Mouse (Mus musculus): ENCODE data around the gene Ahnak. TPM values are rescaled to one million over a fixed set of nuclear protein-coding genes. Genes with fewer than 3 reads are reported as not detected.

The Ahnak gene
- polyA plus RNA-seq, 1 experiment from 2014 or later: 14.0 TPM

GRCm38 (mm10) chr19:8982303-8983149, 6.6 kb upstream of the Ahnak start:
- 42% methylated on average over 5 of the region's 5 CpGs for WGBS
- no peak overlapping the region for H3K4me2 ChIP-seq (replicated peaks; ENCODE audit: low read depth, low read length)
- H3K9me3 ChIP-seq (ENCODE audit: low read length): no peaks in the 10 kb centered on the region
- H3K4me3 ChIP-seq (ENCODE audit: low read length): no peak overlapping the region
- peaks cover 28% of the 10 kb centered on the region for H3K36me3 ChIP-seq (ENCODE audit: insufficient read depth, low read length)
- peaks cover 16% of the 10 kb centered on the region for H3K4me1 ChIP-seq (ENCODE audit: insufficient read depth, low read length)
- ATAC-seq (ENCODE audit: low FRiP score, low TSS enrichment): no peak
- H3K27ac ChIP-seq (ENCODE audit: low read length): peak overlapping the region; percentile 27; the same call in 1 of the 2 replicates
- H3K9ac ChIP-seq (replicated peaks; ENCODE audit: low read length): no peak overlapping the region
- no peaks in the 10 kb centered on the region for H3K27me3 ChIP-seq (ENCODE audit: insufficient read depth, low read length)

- Histone ChIP-seq H3K27ac (ENCODE audit: low read length) (peak overlapping the region; percentile 27; the same call in 1 of the 2 replicates), H3K36me3 (ENCODE audit: insufficient read depth, low read length) (peaks cover 22% of the 10 kb centered on the region), H3K9me3 (ENCODE audit: low read length) (no peaks in the 10 kb centered on the region), H3K27me3 (ENCODE audit: insufficient read depth, low read length) (peaks cover 4% of the 10 kb centered on the region; the same call in 1 of the 2 replicates), H3K4me1 (ENCODE audit: insufficient read depth, low read length) (peaks cover 20% of the 10 kb centered on the region), H3K9ac (replicated peaks; ENCODE audit: low read length) (no peak overlapping the region), H3K4me2 (replicated peaks; ENCODE audit: low read depth, low read length) (no peak overlapping the region), H3K4me3 (ENCODE audit: low read length) (no peak overlapping the region)
- WGBS: 39% methylated on average over 4 of the region's 4 CpGs
- ATAC-seq (ENCODE audit: low FRiP score, low TSS enrichment): no peak
These were observed 5.9 kb upstream of the Ahnak start for GRCm38 (mm10) chr19:8983150-8983650.

GRCm38 (mm10) chr19:8984255-8984868, 4.7 kb upstream of the Ahnak start:
- 18% methylated on average over 7 of the region's 7 CpGs for WGBS
- no peak for ATAC-seq (ENCODE audit: low FRiP score, low TSS enrichment)

GRCm38 (mm10) chr19:8985891-8986290, 3.2 kb upstream of the Ahnak start:
- no peaks in the 10 kb centered on the region for H3K9me3 ChIP-seq (ENCODE audit: low read length)
- H3K4me3 ChIP-seq (ENCODE audit: low read length): no peak overlapping the region
- ATAC-seq (ENCODE audit: low FRiP score, low TSS enrichment): no peak
- H3K36me3 ChIP-seq (ENCODE audit: insufficient read depth, low read length): no peaks in the 10 kb centered on the region; the same call in 1 of the 2 replicates
- peaks cover 35% of the 10 kb centered on the region for H3K4me1 ChIP-seq (ENCODE audit: insufficient read depth, low read length)
- H3K27me3 ChIP-seq (ENCODE audit: insufficient read depth, low read length): peaks cover 6% of the 10 kb centered on the region; the same call in 1 of the 2 replicates
- no peak overlapping the region for H3K9ac ChIP-seq (replicated peaks; ENCODE audit: low read length)
- no peak overlapping the region for H3K27ac ChIP-seq (ENCODE audit: low read length)
- no peak overlapping the region for H3K4me2 ChIP-seq (replicated peaks; ENCODE audit: low read depth, low read length)
- 61% methylated on average over 5 of the region's 5 CpGs for WGBS

More at GRCm38 (mm10) chr19:8984255-8984868, 4.7 kb upstream of the Ahnak start:
- H3K4me3 ChIP-seq (ENCODE audit: low read length): no peak overlapping the region
- H3K4me1 ChIP-seq (ENCODE audit: insufficient read depth, low read length): peaks cover 28% of the 10 kb centered on the region
- no peak overlapping the region for H3K9ac ChIP-seq (replicated peaks; ENCODE audit: low read length)
- H3K9me3 ChIP-seq (ENCODE audit: low read length): no peaks in the 10 kb centered on the region
- H3K36me3 ChIP-seq (ENCODE audit: insufficient read depth, low read length): peaks cover 11% of the 10 kb centered on the region
- H3K4me2 ChIP-seq (replicated peaks; ENCODE audit: low read depth, low read length): no peak overlapping the region
- H3K27ac ChIP-seq (ENCODE audit: low read length): no peak overlapping the region
- H3K27me3 ChIP-seq (ENCODE audit: insufficient read depth, low read length): peaks cover 6% of the 10 kb centered on the region; the same call in 1 of the 2 replicates

- H3K27me3 ChIP-seq (ENCODE audit: insufficient read depth, low read length): peaks cover 6% of the 10 kb centered on the region; the same call in 1 of the 2 replicates
- no peak overlapping the region for H3K4me2 ChIP-seq (replicated peaks; ENCODE audit: low read depth, low read length)
- WGBS: 54% methylated on average over 2 of the region's 2 CpGs
- H3K4me1 ChIP-seq (ENCODE audit: insufficient read depth, low read length): peaks cover 54% of the 10 kb centered on the region
- no peak overlapping the region for H3K27ac ChIP-seq (ENCODE audit: low read length)
- no peak overlapping the region for H3K4me3 ChIP-seq (ENCODE audit: low read length)
- H3K9ac ChIP-seq (replicated peaks; ENCODE audit: low read length): no peak overlapping the region
- no peaks in the 10 kb centered on the region for H3K9me3 ChIP-seq (ENCODE audit: low read length)
- no peaks in the 10 kb centered on the region for H3K36me3 ChIP-seq (ENCODE audit: insufficient read depth, low read length)
- no peak for ATAC-seq (ENCODE audit: low FRiP score, low TSS enrichment)
These were observed 1.3 kb upstream of the Ahnak start for GRCm38 (mm10) chr19:8987816-8988215.

GRCm38 (mm10) chr19:8988346-8989065, 578 bp upstream of the Ahnak start:
- H3K36me3 ChIP-seq (ENCODE audit: insufficient read depth, low read length): no peaks in the 10 kb centered on the region
- 19% methylated on average over 15 of the region's 15 CpGs for WGBS
- peak overlapping the region; percentile 91 for H3K27ac ChIP-seq (ENCODE audit: low read length)
- peaks cover 61% of the 10 kb centered on the region for H3K4me1 ChIP-seq (ENCODE audit: insufficient read depth, low read length)
- ATAC-seq (ENCODE audit: low FRiP score, low TSS enrichment): no peak
- peaks cover 6% of the 10 kb centered on the region; the same call in 1 of the 2 replicates for H3K27me3 ChIP-seq (ENCODE audit: insufficient read depth, low read length)
- H3K4me3 ChIP-seq (ENCODE audit: low read length): peak overlapping the region; percentile 73
- H3K9ac ChIP-seq (replicated peaks; ENCODE audit: low read length): peak overlapping the region; percentile 82
- no peaks in the 10 kb centered on the region for H3K9me3 ChIP-seq (ENCODE audit: low read length)
- H3K4me2 ChIP-seq (replicated peaks; ENCODE audit: low read depth, low read length): peak overlapping the region; percentile 89

- Histone ChIP-seq H3K4me2 (replicated peaks; ENCODE audit: low read depth, low read length) (peak overlapping the region; percentile 89), H3K4me1 (ENCODE audit: insufficient read depth, low read length) (peaks cover 52% of the 10 kb centered on the region), H3K4me3 (ENCODE audit: low read length) (peak overlapping the region; percentile 73), H3K27me3 (ENCODE audit: insufficient read depth, low read length) (peaks cover 6% of the 10 kb centered on the region; the same call in 1 of the 2 replicates), H3K9me3 (ENCODE audit: low read length) (no peaks in the 10 kb centered on the region), H3K27ac (ENCODE audit: low read length) (peak overlapping the region; percentile 91), H3K9ac (replicated peaks; ENCODE audit: low read length) (peak overlapping the region; percentile 82), H3K36me3 (ENCODE audit: insufficient read depth, low read length) (no peaks in the 10 kb centered on the region)
- ATAC-seq (ENCODE audit: low FRiP score, low TSS enrichment): peak; percentile 77
- under 1% methylated on average over 52 of the region's 53 CpGs for WGBS
These were observed 715 bp downstream of the Ahnak start for GRCm38 (mm10) chr19:8989567-8990431.

GRCm38 (mm10) chr19:8990432-8991102, 1.5 kb downstream of the Ahnak start:
- peak overlapping the region; percentile 73 for H3K4me3 ChIP-seq (ENCODE audit: low read length)
- peaks cover 6% of the 10 kb centered on the region; the same call in 1 of the 2 replicates for H3K27me3 ChIP-seq (ENCODE audit: insufficient read depth, low read length)
- peaks cover 46% of the 10 kb centered on the region for H3K4me1 ChIP-seq (ENCODE audit: insufficient read depth, low read length)
- peak; percentile 71 for ATAC-seq (ENCODE audit: low FRiP score, low TSS enrichment)
- peak overlapping the region; percentile 91 for H3K27ac ChIP-seq (ENCODE audit: low read length)
- H3K9me3 ChIP-seq (ENCODE audit: low read length): no peaks in the 10 kb centered on the region
- 18% methylated on average over 15 of the region's 15 CpGs for WGBS
- H3K4me2 ChIP-seq (replicated peaks; ENCODE audit: low read depth, low read length): peak overlapping the region; percentile 89
- H3K9ac ChIP-seq (replicated peaks; ENCODE audit: low read length): peak overlapping the region; percentile 82
- H3K36me3 ChIP-seq (ENCODE audit: insufficient read depth, low read length): no peaks in the 10 kb centered on the region
